Mouse (Mus musculus): ENCODE results near the gene Col15a1. TPM values are rescaled to one million over a fixed set of nuclear protein-coding genes. Genes with fewer than 3 reads are reported as not detected.
A peak's percentile ranks its signal among the peaks of the same experiment; 100 is the strongest.

Col15a1 gene
- polyA plus RNA-seq, 1 experiment = 0.18 TPM

DNA sequence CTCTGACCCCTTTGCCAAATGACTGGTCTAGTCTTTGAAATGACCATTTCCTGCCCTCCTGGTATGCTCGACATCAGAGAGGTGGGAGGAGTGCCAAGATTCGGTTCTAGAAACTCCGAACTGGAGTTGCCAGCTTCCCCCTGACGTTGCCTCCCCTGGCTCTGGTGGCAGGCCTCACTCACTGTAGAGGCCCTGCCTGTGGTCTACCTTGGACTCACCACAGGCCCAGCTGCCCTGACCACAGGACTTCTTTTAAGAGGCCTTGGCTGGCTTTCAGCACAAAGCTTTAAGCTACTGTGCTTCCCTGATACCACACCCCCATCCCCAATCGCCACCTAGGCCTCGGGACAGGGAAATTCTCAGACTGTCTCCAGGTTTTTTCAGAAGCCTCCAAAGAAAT, 21.4 kb upstream of the Col15a1 start:
- Histone ChIP-seq H3K27me3 (ENCODE audit: control insufficient read depth, insufficient read depth, insufficient read length) (no peaks in the 10 kb centered on the region), H3ac (ENCODE audit: control insufficient read depth, insufficient read length) (no peak overlapping the region), H3K79me2 (ENCODE audit: control insufficient read depth, insufficient read depth) (no peaks in the 10 kb centered on the region), H3K4me2 (ENCODE audit: low read depth) (no peak overlapping the region), H3K36me3 (ENCODE audit: control insufficient read depth, insufficient read depth) (no peaks in the 10 kb centered on the region), H3K4me3 (no peak overlapping the region)
- no peak for TF ChIP-seq MYOD1 (IDR thresholded peaks at IDR 0.05; ENCODE audit: control insufficient read depth in 1 of 3, insufficient read length in 2 of 3, low read depth in 2 of 3)
- TF ChIP-seq POLR2A (IDR thresholded peaks at IDR 0.05; ENCODE audit: insufficient read length, low read depth) = no peak
- no peak for TF ChIP-seq TCF12 (IDR thresholded peaks at IDR 0.05; ENCODE audit: insufficient read depth, poor library complexity, severe bottlenecking)

DNA sequence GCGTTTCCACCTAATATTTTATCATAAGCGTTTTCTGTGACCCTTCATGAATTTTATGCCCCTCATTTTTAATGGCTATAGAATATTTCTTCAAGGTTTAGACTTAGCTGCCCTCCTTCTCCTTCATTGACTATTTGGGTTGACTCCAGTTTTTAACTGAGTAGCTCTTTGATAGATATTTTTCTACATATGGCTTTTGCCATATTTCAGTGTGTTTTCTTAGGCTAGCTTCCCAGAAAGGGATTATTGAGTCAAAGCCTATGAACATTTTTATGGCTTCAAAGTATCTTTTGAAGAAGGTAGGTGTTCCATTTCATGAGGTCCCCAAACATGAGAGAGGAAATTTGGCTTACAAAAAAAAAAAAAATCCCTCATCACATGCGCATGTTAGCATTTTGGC, 11.8 kb upstream of the Col15a1 start:
- no peaks in the 10 kb centered on the region for H3K79me2 ChIP-seq (ENCODE audit: control insufficient read depth, insufficient read depth)
- H3K4me3 ChIP-seq = no peak overlapping the region
- H3K36me3 ChIP-seq (ENCODE audit: control insufficient read depth, insufficient read depth) = no peaks in the 10 kb centered on the region
- no peak overlapping the region for H3K4me2 ChIP-seq (ENCODE audit: low read depth)
- H3ac ChIP-seq (ENCODE audit: control insufficient read depth, insufficient read length) = no peak overlapping the region
- TF ChIP-seq SRF (IDR thresholded peaks at IDR 0.05; ENCODE audit: control insufficient read depth, insufficient read length, low read depth) (no peak), E2F4 (IDR thresholded peaks at IDR 0.05; ENCODE audit: insufficient read depth) (no peak)
- H3K27me3 ChIP-seq (ENCODE audit: control insufficient read depth, insufficient read depth, insufficient read length) = no peaks in the 10 kb centered on the region

DNA sequence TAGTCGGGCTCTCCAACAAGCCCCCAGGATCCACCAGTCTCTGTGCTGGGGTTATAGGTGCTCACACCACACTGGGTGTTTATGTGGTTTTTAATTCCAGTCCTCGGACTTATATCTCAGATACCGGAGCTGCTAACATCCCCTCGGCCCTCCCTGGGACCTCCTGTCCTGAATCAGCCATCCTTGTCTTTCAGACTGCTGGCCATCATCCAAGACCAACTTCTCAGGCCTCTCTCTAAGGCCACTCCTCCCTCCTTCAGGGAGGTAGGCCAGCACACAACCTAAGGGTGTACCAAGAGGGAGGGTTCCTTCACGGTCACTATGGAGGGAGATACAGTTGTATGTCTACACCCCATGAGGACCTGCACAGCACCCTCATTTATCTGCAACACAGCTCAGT, 4.3 kb upstream of the Col15a1 start:
- Histone ChIP-seq H3ac (ENCODE audit: control insufficient read depth, insufficient read length) (no peak overlapping the region), H3K36me3 (ENCODE audit: control insufficient read depth, insufficient read depth) (no peaks in the 10 kb centered on the region), H3K79me2 (ENCODE audit: control insufficient read depth, insufficient read depth) (no peaks in the 10 kb centered on the region), H3K27me3 (ENCODE audit: control insufficient read depth, insufficient read depth, insufficient read length) (peaks cover 21% of the 10 kb centered on the region), H3K4me3 (no peak overlapping the region), H3K4me2 (ENCODE audit: low read depth) (no peak overlapping the region)
- TF ChIP-seq REST (IDR thresholded peaks at IDR 0.05; ENCODE audit: insufficient read depth, insufficient read length) = no peak
- no peak for TF ChIP-seq POLR2A (IDR thresholded peaks at IDR 0.05; ENCODE audit: insufficient read length, low read depth)
- TF ChIP-seq MYOG (IDR thresholded peaks at IDR 0.05; ENCODE audit: control insufficient read depth in 1 of 3, insufficient read depth in 1 of 3, insufficient read length in 2 of 3, low read depth in 2 of 3) = no peak
- TF ChIP-seq TCF3 (IDR thresholded peaks at IDR 0.05; ENCODE audit: insufficient read length, low read depth) = no peak
- TF ChIP-seq E2F4 (IDR thresholded peaks at IDR 0.05; ENCODE audit: insufficient read depth) = no peak
- no peak for TF ChIP-seq MYOD1 (IDR thresholded peaks at IDR 0.05; ENCODE audit: control insufficient read depth in 1 of 3, insufficient read length in 2 of 3, low read depth in 2 of 3)
- no peak for TF ChIP-seq SRF (IDR thresholded peaks at IDR 0.05; ENCODE audit: control insufficient read depth, insufficient read length, low read depth)
- TF ChIP-seq MAX (IDR thresholded peaks at IDR 0.05; ENCODE audit: low read depth) = no peak
- no peak for TF ChIP-seq CEBPB (IDR thresholded peaks at IDR 0.05; ENCODE audit: insufficient read depth, poor library complexity, severe bottlenecking)
- no peak for TF ChIP-seq POLR2AphosphoS2 (IDR thresholded peaks at IDR 0.05; ENCODE audit: insufficient read length, low read depth)
- TF ChIP-seq TCF12 (IDR thresholded peaks at IDR 0.05; ENCODE audit: insufficient read depth, poor library complexity, severe bottlenecking) = no peak
- TF ChIP-seq USF1 (IDR thresholded peaks at IDR 0.05; ENCODE audit: low read depth) = no peak

DNA sequence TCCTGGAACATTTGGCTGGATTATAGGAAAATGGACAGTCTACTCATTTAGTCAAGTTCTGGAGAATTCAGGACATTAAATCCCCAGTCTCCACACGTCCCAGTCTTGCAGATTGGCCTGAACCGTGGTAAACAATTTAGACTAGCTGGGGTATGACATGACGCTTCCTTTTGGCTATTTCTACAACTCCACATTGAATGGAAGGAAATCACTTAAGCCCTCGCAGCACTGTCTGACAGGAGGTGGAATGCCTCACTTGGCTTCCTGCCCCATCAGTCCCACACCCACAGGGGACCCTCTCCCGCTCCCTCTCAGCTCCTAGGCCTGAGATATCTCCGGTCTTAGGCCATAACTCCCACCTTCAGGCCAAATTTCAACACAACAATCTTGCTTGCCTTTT, 2.1 kb upstream of the Col15a1 start:
- Histone ChIP-seq H3K79me2 (ENCODE audit: control insufficient read depth, insufficient read depth) (no peaks in the 10 kb centered on the region), H3K36me3 (ENCODE audit: control insufficient read depth, insufficient read depth) (no peaks in the 10 kb centered on the region), H3K4me2 (ENCODE audit: low read depth) (no peak overlapping the region), H3K27me3 (ENCODE audit: control insufficient read depth, insufficient read depth, insufficient read length) (peaks cover 29% of the 10 kb centered on the region), H3ac (ENCODE audit: control insufficient read depth, insufficient read length) (no peak overlapping the region), H3K4me3 (no peak overlapping the region)
- TF ChIP-seq REST (IDR thresholded peaks at IDR 0.05; ENCODE audit: insufficient read depth, insufficient read length) (no peak), MYOD1 (IDR thresholded peaks at IDR 0.05; ENCODE audit: control insufficient read depth in 1 of 3, insufficient read length in 2 of 3, low read depth in 2 of 3) (no peak), TCF3 (IDR thresholded peaks at IDR 0.05; ENCODE audit: insufficient read length, low read depth) (no peak), CEBPB (IDR thresholded peaks at IDR 0.05; ENCODE audit: insufficient read depth, poor library complexity, severe bottlenecking) (no peak), MYOG (IDR thresholded peaks at IDR 0.05; ENCODE audit: control insufficient read depth in 1 of 3, insufficient read depth in 1 of 3, insufficient read length in 2 of 3, low read depth in 2 of 3) (no peak), E2F4 (IDR thresholded peaks at IDR 0.05; ENCODE audit: insufficient read depth) (no peak), MAX (IDR thresholded peaks at IDR 0.05; ENCODE audit: low read depth) (no peak), USF1 (IDR thresholded peaks at IDR 0.05; ENCODE audit: low read depth) (no peak), POLR2AphosphoS2 (IDR thresholded peaks at IDR 0.05; ENCODE audit: insufficient read length, low read depth) (no peak), SRF (IDR thresholded peaks at IDR 0.05; ENCODE audit: control insufficient read depth, insufficient read length, low read depth) (no peak), POLR2A (IDR thresholded peaks at IDR 0.05; ENCODE audit: insufficient read length, low read depth) (no peak)

DNA sequence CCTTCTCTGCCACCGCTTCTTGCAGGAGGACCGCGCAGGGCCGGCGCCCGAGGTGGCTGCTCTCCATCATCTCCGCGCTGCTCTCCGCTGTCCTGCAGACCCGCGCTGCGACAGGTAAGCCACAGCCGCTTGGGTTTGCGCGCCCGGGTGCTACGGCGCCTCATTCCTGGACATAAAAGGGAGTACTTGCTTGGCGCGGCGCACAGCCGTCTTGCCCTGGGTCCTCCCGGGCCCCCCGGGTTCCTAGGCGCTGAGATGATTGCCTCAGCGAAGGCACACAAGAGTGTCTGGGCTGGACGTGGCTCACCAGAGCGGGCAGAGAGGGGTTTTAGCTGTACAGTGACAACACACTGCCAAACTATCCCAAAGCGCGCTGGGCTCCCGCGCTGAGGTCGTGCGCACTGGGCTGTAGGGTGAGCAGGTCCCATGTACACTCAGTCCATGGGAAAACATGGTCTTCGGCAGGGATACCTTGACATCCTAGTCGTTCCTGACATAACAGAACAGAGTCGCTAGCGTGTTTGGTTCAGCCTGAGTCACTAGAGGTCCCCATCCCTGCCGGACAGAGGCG, 545 bp downstream of the Col15a1 start:
- H3K36me3 ChIP-seq (ENCODE audit: control insufficient read depth, insufficient read depth) = no peaks in the 10 kb centered on the region
- no peak overlapping the region for H3ac ChIP-seq (ENCODE audit: control insufficient read depth, insufficient read length)
- H3K4me2 ChIP-seq (ENCODE audit: low read depth) = peak overlapping the region; percentile 12
- H3K27me3 ChIP-seq (ENCODE audit: control insufficient read depth, insufficient read depth, insufficient read length) = peaks cover 29% of the 10 kb centered on the region
- H3K4me3 ChIP-seq = no peak overlapping the region
- H3K79me2 ChIP-seq (ENCODE audit: control insufficient read depth, insufficient read depth) = no peaks in the 10 kb centered on the region
- no peak for TF ChIP-seq TCF12 (IDR thresholded peaks at IDR 0.05; ENCODE audit: insufficient read depth, poor library complexity, severe bottlenecking)
- no peak for TF ChIP-seq SRF (IDR thresholded peaks at IDR 0.05; ENCODE audit: control insufficient read depth, insufficient read length, low read depth)
- no peak for TF ChIP-seq MYOG (IDR thresholded peaks at IDR 0.05; ENCODE audit: control insufficient read depth in 1 of 3, insufficient read depth in 1 of 3, insufficient read length in 2 of 3, low read depth in 2 of 3)
- no peak for TF ChIP-seq CEBPB (IDR thresholded peaks at IDR 0.05; ENCODE audit: insufficient read depth, poor library complexity, severe bottlenecking)
- no peak for TF ChIP-seq E2F4 (IDR thresholded peaks at IDR 0.05; ENCODE audit: insufficient read depth)
- no peak for TF ChIP-seq REST (IDR thresholded peaks at IDR 0.05; ENCODE audit: insufficient read depth, insufficient read length)

Data from myocyte (in vitro differentiated cells).